Mouse (Mus musculus): Measurements from ENCODE around the gene Vav3.
A peak's percentile ranks its signal among the peaks of the same experiment; 100 is the strongest.
"Not testable (repeated sequence)": the region's sequence is repeated elsewhere in the genome, so short reads cannot be mapped to it uniquely, and the experiment has no call there.

Gene Vav3

GRCm38 (mm10) chr3:109440001-109440400 lies 99.5 kb downstream of the Vav3 start:
- DNase-seq (ENCODE audit: low read depth, low spot score): no peak

- no peak for DNase-seq (ENCODE audit: low read depth, low spot score)
Measured at GRCm38 (mm10) chr3:109444077-109444476, 103.6 kb downstream of the Vav3 start.

- no peak for DNase-seq (ENCODE audit: low read depth, low spot score)
Measured at GRCm38 (mm10) chr3:109446903-109447302, 106.5 kb downstream of the Vav3 start.

- not testable (repeated sequence) for DNase-seq (ENCODE audit: low read depth, low spot score)
Measured at GRCm38 (mm10) chr3:109448249-109448648, 107.8 kb downstream of the Vav3 start.

GRCm38 (mm10) chr3:109451966-109452365 lies 111.5 kb downstream of the Vav3 start:
- no peak for DNase-seq (ENCODE audit: low read depth, low spot score)

GRCm38 (mm10) chr3:109454633-109455032 lies 114.2 kb downstream of the Vav3 start:
- no peak for DNase-seq (ENCODE audit: low read depth, low spot score)

GRCm38 (mm10) chr3:109456340-109456739 lies 115.9 kb downstream of the Vav3 start:
- no peak for DNase-seq (ENCODE audit: low read depth, low spot score)

- no peak for DNase-seq (ENCODE audit: low read depth, low spot score)
Measured at GRCm38 (mm10) chr3:109463684-109464083, 123.2 kb downstream of the Vav3 start.

GRCm38 (mm10) chr3:109464600-109464999 lies 124.1 kb downstream of the Vav3 start:
- no peak for DNase-seq (ENCODE audit: low read depth, low spot score)

GRCm38 (mm10) chr3:109466541-109466940 lies 126.1 kb downstream of the Vav3 start:
- no peak for DNase-seq (ENCODE audit: low read depth, low spot score)

GRCm38 (mm10) chr3:109467288-109467687 lies 126.8 kb downstream of the Vav3 start:
- DNase-seq (ENCODE audit: low read depth, low spot score): no peak

GRCm38 (mm10) chr3:109469465-109469864 lies 129.0 kb downstream of the Vav3 start:
- DNase-seq (ENCODE audit: low read depth, low spot score): no peak

- no peak for DNase-seq (ENCODE audit: low read depth, low spot score)
Measured at GRCm38 (mm10) chr3:109470651-109471255, 130.3 kb downstream of the Vav3 start.

GRCm38 (mm10) chr3:109476521-109476920 lies 136.1 kb downstream of the Vav3 start:
- no peak for DNase-seq (ENCODE audit: low read depth, low spot score)

- DNase-seq (ENCODE audit: low read depth, low spot score): no peak
Measured at GRCm38 (mm10) chr3:109478297-109478696, 137.8 kb downstream of the Vav3 start.

GRCm38 (mm10) chr3:109480625-109481024 lies 140.2 kb downstream of the Vav3 start:
- DNase-seq (ENCODE audit: low read depth, low spot score): no peak

GRCm38 (mm10) chr3:109486786-109487185 lies 146.3 kb downstream of the Vav3 start:
- DNase-seq (ENCODE audit: low read depth, low spot score): no peak

- DNase-seq (ENCODE audit: low read depth, low spot score): no peak
Measured at GRCm38 (mm10) chr3:109487823-109488222, 147.4 kb downstream of the Vav3 start.

- DNase-seq (ENCODE audit: low read depth, low spot score): no peak
Measured at GRCm38 (mm10) chr3:109488750-109489171, 148.3 kb downstream of the Vav3 start.

- no peak for DNase-seq (ENCODE audit: low read depth, low spot score)
Measured at GRCm38 (mm10) chr3:109490561-109491296, 150.3 kb downstream of the Vav3 start.

- DNase-seq (ENCODE audit: low read depth, low spot score): peak; percentile 29
Measured at GRCm38 (mm10) chr3:109491568-109491967, 151.1 kb downstream of the Vav3 start.

- DNase-seq (ENCODE audit: low read depth, low spot score): no peak
Measured at GRCm38 (mm10) chr3:109496461-109496860, 156.0 kb downstream of the Vav3 start.

GRCm38 (mm10) chr3:109497074-109497473 lies 156.6 kb downstream of the Vav3 start:
- DNase-seq (ENCODE audit: low read depth, low spot score): no peak

Measured in retina, adult 2 months (tissue).